In the genomic region with DNA sequence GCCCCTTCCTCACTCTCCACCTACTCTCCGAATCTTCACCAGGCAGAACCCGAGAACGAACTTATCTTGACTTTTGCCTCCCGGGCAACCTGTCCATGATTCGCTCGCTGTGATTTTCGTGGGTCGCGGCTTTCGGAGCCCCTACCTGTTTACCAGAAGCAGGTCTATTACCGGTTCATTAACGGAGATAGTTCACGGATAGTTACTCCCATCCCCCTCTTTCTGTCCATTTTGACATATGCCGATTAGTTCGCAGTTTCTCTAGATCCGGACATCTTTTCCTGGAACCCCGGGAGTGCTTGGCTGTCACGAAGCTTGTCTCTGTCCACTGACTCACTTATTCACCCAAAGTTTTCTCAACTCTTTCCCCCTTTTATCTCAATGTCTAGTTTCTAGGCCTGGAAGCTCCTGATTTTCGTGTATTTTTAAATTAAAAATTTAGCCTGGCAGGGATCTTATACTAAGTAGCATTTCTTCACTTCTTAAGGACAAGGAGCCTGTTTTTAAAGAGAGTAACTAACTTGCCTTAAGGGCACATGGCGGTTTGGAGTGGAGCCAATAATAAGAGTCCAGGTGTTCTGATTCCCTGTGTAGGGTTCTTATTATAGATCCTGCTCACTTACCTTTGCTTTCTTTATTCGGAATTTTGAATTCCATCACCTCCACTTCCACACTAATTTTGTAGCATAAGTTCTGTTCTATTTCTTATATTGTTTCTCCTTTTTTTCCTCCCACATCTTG, we compare ENCODE assay signal across 9 mouse cellular contexts. TPM values are rescaled to one million over a fixed set of nuclear protein-coding genes. Genes with fewer than 3 reads are reported as not detected.
DNase-seq lines count a peak whose midpoint lies in the region; ATAC-seq and TF ChIP-seq lines count a peak whose summit lies in the region.
"Had no signal": no experiment of that assay in that cellular context is flagged by ENCODE, and none has a peak within 500 bp of the region (broad histone marks: within the 10 kb centered on the region; RNA-seq: fewer than 3 reads in every experiment).

No protein-coding gene starts in this region.

- peak overlapping the region; percentile 89 for H3K4me3 ChIP-seq in liver, adult 2 months (ENCODE audit: insufficient read depth, low read depth, low read length)
- H3K4me3 ChIP-seq in embryonic facial prominence, embryonic 10.5 days, result peak overlapping the region; percentile 96
- H3K4me3 ChIP-seq in intestine, embryonic 16.5 days (ENCODE audit: low read length), result peak overlapping the region; percentile 97
- peak overlapping the region; percentile 68 for H3K4me3 ChIP-seq in midbrain, postnatal 0 days (ENCODE audit: low read depth, low read length)

- no peak for TF ChIP-seq CTCF in liver, adult 2 months (IDR thresholded peaks at IDR 0.05; ENCODE audit: low read depth, low read length)
- TF ChIP-seq CTCF in midbrain, postnatal 0 days (IDR thresholded peaks at IDR 0.05), result no peak

- TF ChIP-seq POLR2A in liver, adult 2 months (IDR thresholded peaks at IDR 0.05; ENCODE audit: extremely low read depth, insufficient read depth, low read length), result no peak

- H3K9me3 ChIP-seq in embryonic facial prominence, embryonic 10.5 days, result no peaks in the 10 kb centered on the region
- no peaks in the 10 kb centered on the region for H3K9me3 ChIP-seq in intestine, embryonic 16.5 days (ENCODE audit: control insufficient read depth, low read length)
- no peaks in the 10 kb centered on the region for H3K9me3 ChIP-seq in midbrain, postnatal 0 days (ENCODE audit: low read length)

- peak overlapping the region; percentile 72 for H3K27ac ChIP-seq in liver, adult 2 months (replicated peaks; ENCODE audit: insufficient read depth, low read depth, low read length)
- peak overlapping the region; percentile 86 for H3K27ac ChIP-seq in embryonic facial prominence, embryonic 10.5 days (replicated peaks)
- H3K27ac ChIP-seq in intestine, embryonic 16.5 days (ENCODE audit: low read length), result peak overlapping the region; percentile 89
- H3K27ac ChIP-seq in midbrain, postnatal 0 days (ENCODE audit: low read depth, low read length), result no peak overlapping the region

- H3K4me2 ChIP-seq in intestine, embryonic 16.5 days (ENCODE audit: low read depth, low read length), result peak overlapping the region; percentile 62
- peak overlapping the region; percentile 84 for H3K4me2 ChIP-seq in midbrain, postnatal 0 days (ENCODE audit: low read depth, low read length, poor library complexity, severe bottlenecking)

- peaks cover 23% of the 10 kb centered on the region for H3K4me1 ChIP-seq in liver, adult 2 months (ENCODE audit: control insufficient read depth, insufficient read depth, low read length)
- H3K4me1 ChIP-seq in embryonic facial prominence, embryonic 10.5 days, result peaks cover 31% of the 10 kb centered on the region
- H3K4me1 ChIP-seq in intestine, embryonic 16.5 days (ENCODE audit: control insufficient read depth, insufficient read depth, low read length), result peaks cover 29% of the 10 kb centered on the region
- H3K4me1 ChIP-seq in midbrain, postnatal 0 days (ENCODE audit: insufficient read depth, low read length), result peaks cover 5% of the 10 kb centered on the region; the same call in 1 of the 2 replicates

- 0 out of 2 replicates have a peak, but pooled peaks cover 2% of the 10 kb centered on the region for H3K36me3 ChIP-seq in liver, adult 2 months (ENCODE audit: control insufficient read depth, insufficient read depth, low read length)
- H3K36me3 ChIP-seq in embryonic facial prominence, embryonic 10.5 days (replicated peaks), result peaks cover 28% of the 10 kb centered on the region
- H3K36me3 ChIP-seq in intestine, embryonic 16.5 days (ENCODE audit: control insufficient read depth, insufficient read depth, low read length), result no peaks in the 10 kb centered on the region
- H3K36me3 ChIP-seq in midbrain, postnatal 0 days (ENCODE audit: insufficient read depth, low read length), result no peaks in the 10 kb centered on the region

- no peaks in the 10 kb centered on the region for H3K27me3 ChIP-seq in liver, adult 2 months (ENCODE audit: control insufficient read depth, insufficient read depth, low read length)
- H3K27me3 ChIP-seq in embryonic facial prominence, embryonic 10.5 days (replicated peaks; ENCODE audit: low read depth, poor library complexity, severe bottlenecking), result no peaks in the 10 kb centered on the region
- no peaks in the 10 kb centered on the region for H3K27me3 ChIP-seq in intestine, embryonic 16.5 days (replicated peaks; ENCODE audit: control insufficient read depth, insufficient read depth, low read length)
- no peaks in the 10 kb centered on the region for H3K27me3 ChIP-seq in midbrain, postnatal 0 days (ENCODE audit: insufficient read depth, low read length)

- DNase-seq in liver, adult 2 months (ENCODE audit: extremely low read depth, low read depth, low spot score), result peak; percentile 53
- no peak for DNase-seq in liver
- DNase-seq in embryonic facial prominence, embryonic 10.5 days (ENCODE audit: low spot score), result no peak
- no peak for DNase-seq in midbrain, postnatal 0 days (ENCODE audit: low spot score)
- DNase-seq in embryo, embryonic 10 days (ENCODE audit: low spot score), result no peak
- no peak for DNase-seq in ovary, postnatal 14 days (ENCODE audit: low spot score)

- ATAC-seq in intestine, embryonic 16.5 days, result no peak
- ATAC-seq in midbrain, postnatal 0 days (ENCODE audit: low FRiP score), result no peak; the same call in 1 of the 2 replicates
- no peak for ATAC-seq in inflammation-experienced regulatory T-cells, adult 6 months

- 2% methylated on average over 21 of the region's 21 CpGs for WGBS in liver, adult 2 months
- 6% methylated on average over 21 of the region's 21 CpGs for WGBS in embryonic facial prominence, embryonic 10.5 days
- WGBS in intestine, embryonic 16.5 days, result 6% methylated on average over 21 of the region's 21 CpGs
- WGBS in midbrain, postnatal 0 days, result 7% methylated on average over 21 of the region's 21 CpGs

- H3K79me2 ChIP-seq in liver, adult 2 months (ENCODE audit: control insufficient read depth, insufficient read depth, low read length), result peaks cover 31% of the 10 kb centered on the region

- peak overlapping the region; percentile 96 for H3K9ac ChIP-seq in liver, adult 2 months (ENCODE audit: low read depth, low read length)
- peak overlapping the region; percentile 89 for H3K9ac ChIP-seq in intestine, embryonic 16.5 days (ENCODE audit: low read depth, low read length)
- H3K9ac ChIP-seq in midbrain, postnatal 0 days (replicated peaks; ENCODE audit: low read length, poor library complexity, severe bottlenecking), result peak overlapping the region; percentile 51

RNA-seq across cellular contexts. Expression of gene Snd1, which starts 6.0 kb away (rescaled TPM):
- total RNA-seq in liver, adult 2 months (2014; rRNA removed), result 64.2 and 85.4 TPM in 2 replicates
- polyA plus RNA-seq in liver, adult 2 months (2012; rRNA removed), result 83.9 and 88.6 TPM in 2 replicates
- 119 and 127 TPM in 2 replicates for polyA plus RNA-seq in embryonic facial prominence, embryonic 10.5 days (2016; fragmentation: Nextera tagmentation; extraction: Ambion mirVana)
- polyA plus RNA-seq in intestine, embryonic 16.5 days (2015; fragmentation: Nextera tagmentation; extraction: Ambion mirVana), result 125 and 127 TPM in 2 replicates
- 81.1 and 89.5 TPM in 2 replicates for total RNA-seq in midbrain, postnatal 0 days (2014; rRNA removed)
- polyA plus RNA-seq in midbrain, postnatal 0 days (2015; fragmentation: Nextera tagmentation; extraction: Ambion mirVana), result 70.6 and 73.3 TPM in 2 replicates
- 10 to 100 TPM; 44.7 to 54.7 (median 51.4) TPM for polyA plus RNA-seq in inflammation-experienced regulatory T-cells, adult 6 months (2017; shearing (Covaris generic))

RNA-seq across cellular contexts. Expression of gene Pax4, which starts 31.8 kb away (rescaled TPM):
- total RNA-seq in liver, adult 2 months (2014; rRNA removed), result not detected in 2 replicates
- not detected in 2 replicates for polyA plus RNA-seq in liver, adult 2 months (2012; rRNA removed)
- 0.12 TPM in 1 of 2 replicates, not detected in the other for polyA plus RNA-seq in embryonic facial prominence, embryonic 10.5 days (2016; fragmentation: Nextera tagmentation; extraction: Ambion mirVana)
- polyA plus RNA-seq in intestine, embryonic 16.5 days (2015; fragmentation: Nextera tagmentation; extraction: Ambion mirVana), result 1.8 and 2.6 TPM in 2 replicates
- not detected in 2 replicates for total RNA-seq in midbrain, postnatal 0 days (2014; rRNA removed)
- 0.37 TPM in 1 of 2 replicates, not detected in the other for polyA plus RNA-seq in midbrain, postnatal 0 days (2015; fragmentation: Nextera tagmentation; extraction: Ambion mirVana)
- polyA plus RNA-seq in inflammation-experienced regulatory T-cells, adult 6 months (2017; shearing (Covaris generic)), result not detected
- total RNA-seq: common myeloid progenitor, adult 5-6 weeks had no signal

RNA-seq across cellular contexts. Expression of gene Gcc1, which starts 52.7 kb away (rescaled TPM):
- total RNA-seq in liver, adult 2 months (2014; rRNA removed), result 9.9 and 12.0 TPM in 2 replicates
- polyA plus RNA-seq in liver, adult 2 months (2012; rRNA removed), result 3.9 and 4.3 TPM in 2 replicates
- 10.2 and 11.3 TPM in 2 replicates for polyA plus RNA-seq in embryonic facial prominence, embryonic 10.5 days (2016; fragmentation: Nextera tagmentation; extraction: Ambion mirVana)
- polyA plus RNA-seq in intestine, embryonic 16.5 days (2015; fragmentation: Nextera tagmentation; extraction: Ambion mirVana), result 8.4 and 8.6 TPM in 2 replicates
- total RNA-seq in midbrain, postnatal 0 days (2014; rRNA removed), result 11.2 and 14.6 TPM in 2 replicates
- 8.6 and 8.7 TPM in 2 replicates for polyA plus RNA-seq in midbrain, postnatal 0 days (2015; fragmentation: Nextera tagmentation; extraction: Ambion mirVana)
- 1 to 10 TPM; 5.9 to 8.0 (median 7.9) TPM for polyA plus RNA-seq in inflammation-experienced regulatory T-cells, adult 6 months (2017; shearing (Covaris generic))

RNA-seq across cellular contexts. Expression of gene Fscn3, which starts 53.3 kb away (rescaled TPM):
- 0.09 TPM in 1 of 2 replicates, not detected in the other for total RNA-seq in liver, adult 2 months (2014; rRNA removed)
- 0.06 TPM in 1 of 2 replicates, not detected in the other for polyA plus RNA-seq in liver, adult 2 months (2012; rRNA removed)
- polyA plus RNA-seq in embryonic facial prominence, embryonic 10.5 days (2016; fragmentation: Nextera tagmentation; extraction: Ambion mirVana), result 0.08 TPM in 1 of 2 replicates, not detected in the other
- 0.07 TPM in 1 of 2 replicates, not detected in the other for polyA plus RNA-seq in intestine, embryonic 16.5 days (2015; fragmentation: Nextera tagmentation; extraction: Ambion mirVana)
- 0.19 TPM in 1 of 2 replicates, not detected in the other for total RNA-seq in midbrain, postnatal 0 days (2014; rRNA removed)
- not detected in 2 replicates for polyA plus RNA-seq in midbrain, postnatal 0 days (2015; fragmentation: Nextera tagmentation; extraction: Ambion mirVana)
- under 1 TPM in 1 of 3 experiments, not detected in 2; 0.25 TPM for polyA plus RNA-seq in inflammation-experienced regulatory T-cells, adult 6 months (2017; shearing (Covaris generic))
- total RNA-seq: common myeloid progenitor, adult 5-6 weeks had no signal

RNA-seq across cellular contexts. Expression of gene Arf5, which starts 57.6 kb away (rescaled TPM):
- 165 and 194 TPM in 2 replicates for total RNA-seq in liver, adult 2 months (2014; rRNA removed)
- polyA plus RNA-seq in liver, adult 2 months (2012; rRNA removed), result 215 and 326 TPM in 2 replicates
- 265 and 287 TPM in 2 replicates for polyA plus RNA-seq in embryonic facial prominence, embryonic 10.5 days (2016; fragmentation: Nextera tagmentation; extraction: Ambion mirVana)
- 271 and 273 TPM in 2 replicates for polyA plus RNA-seq in intestine, embryonic 16.5 days (2015; fragmentation: Nextera tagmentation; extraction: Ambion mirVana)
- 378 and 412 TPM in 2 replicates for total RNA-seq in midbrain, postnatal 0 days (2014; rRNA removed)
- polyA plus RNA-seq in midbrain, postnatal 0 days (2015; fragmentation: Nextera tagmentation; extraction: Ambion mirVana), result 456 and 484 TPM in 2 replicates
- 10 to 100 TPM; 19.8 to 78.8 (median 44.8) TPM for polyA plus RNA-seq in inflammation-experienced regulatory T-cells, adult 6 months (2017; shearing (Covaris generic))
